Mouse (Mus musculus): ENCODE data around the gene 4921517D22Rik. TPM values are rescaled to one million over a fixed set of nuclear protein-coding genes. Genes with fewer than 3 reads are reported as not detected.

4921517D22Rik gene
- total RNA-seq, 4 experiments from 2014 or later = not detected

DNA sequence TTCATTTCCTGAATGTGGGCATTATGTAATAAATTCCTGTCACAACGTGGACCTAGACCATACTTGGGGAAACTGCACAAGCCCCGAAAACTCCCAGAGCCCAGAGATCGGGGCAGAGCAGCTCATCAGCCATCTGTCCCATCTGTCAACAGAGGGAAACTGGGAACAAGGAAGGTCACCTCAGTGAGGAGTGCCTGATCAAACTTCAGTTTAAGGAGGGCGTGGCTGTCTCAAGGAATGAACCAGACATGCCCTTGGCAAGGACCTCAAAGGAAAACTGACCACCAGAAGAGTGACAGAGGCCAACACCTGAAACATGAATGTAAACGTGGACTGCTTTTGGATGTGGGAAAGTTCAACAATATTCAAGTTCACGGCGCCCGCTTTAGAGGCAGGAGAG is 32.5 kb downstream of the 4921517D22Rik start:
- no peak for DNase-seq (ENCODE audit: low spot score)

DNA sequence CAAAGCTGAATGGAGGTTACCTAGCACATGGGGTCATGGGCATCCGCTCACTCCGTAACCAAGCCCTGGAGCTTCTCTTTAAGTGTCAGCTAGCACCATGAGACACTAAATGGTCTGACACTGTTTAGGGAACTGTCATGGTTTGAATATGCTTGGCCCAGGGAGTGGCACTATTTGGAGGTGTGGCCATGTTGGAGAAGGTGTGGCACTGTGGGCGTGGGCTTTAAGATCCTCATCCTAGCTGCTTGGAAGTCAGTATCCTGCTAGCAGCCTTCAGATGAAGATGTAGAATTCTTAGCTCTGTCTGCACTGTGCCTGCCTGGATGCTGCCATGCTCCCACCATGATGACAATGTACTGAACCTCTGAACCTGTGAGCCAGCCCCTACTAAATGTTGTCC is 33.5 kb downstream of the 4921517D22Rik start:
- DNase-seq (ENCODE audit: low spot score) = no peak

DNA sequence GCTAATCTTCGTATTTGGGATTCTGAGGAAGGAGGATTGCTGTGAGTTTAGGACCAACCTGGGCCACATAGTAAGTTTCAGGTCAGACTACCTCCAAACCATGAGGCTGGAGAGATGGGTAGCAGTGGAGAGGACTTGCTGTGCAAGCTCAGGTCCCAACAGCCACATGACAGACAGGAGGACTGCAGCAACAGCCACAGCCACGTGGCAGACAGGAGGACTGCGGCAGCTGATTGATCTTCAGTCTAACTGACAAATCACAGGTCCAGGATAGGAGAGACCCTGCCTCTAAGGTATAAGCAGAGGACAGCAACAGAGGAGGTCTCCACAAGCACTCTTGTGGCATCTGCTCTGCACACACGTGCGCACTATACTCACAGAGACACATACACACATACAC is 36.1 kb downstream of the 4921517D22Rik start:
- DNase-seq (ENCODE audit: low spot score) = no peak

DNA sequence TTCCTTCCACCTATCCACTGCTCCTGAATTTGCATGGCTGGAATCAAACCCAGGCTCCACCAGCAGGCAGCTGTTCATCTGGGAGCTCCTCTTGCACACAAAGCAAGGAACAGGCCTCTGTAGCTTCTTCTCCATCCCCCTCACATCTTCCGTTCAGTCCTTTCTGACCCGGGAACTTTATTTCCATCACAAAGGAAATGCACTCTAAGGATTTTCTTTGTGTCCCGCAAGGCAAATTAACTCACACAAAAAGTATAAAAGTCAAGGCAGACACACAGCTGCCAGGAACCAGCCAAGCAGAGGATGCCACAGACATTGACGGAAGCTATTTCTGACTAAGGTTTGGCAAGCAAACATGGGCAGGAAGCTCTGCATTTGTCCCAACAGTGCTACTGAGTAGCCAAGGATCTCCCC is 36.9 kb downstream of the 4921517D22Rik start:
- DNase-seq (ENCODE audit: low spot score) = peak; percentile 39

DNA sequence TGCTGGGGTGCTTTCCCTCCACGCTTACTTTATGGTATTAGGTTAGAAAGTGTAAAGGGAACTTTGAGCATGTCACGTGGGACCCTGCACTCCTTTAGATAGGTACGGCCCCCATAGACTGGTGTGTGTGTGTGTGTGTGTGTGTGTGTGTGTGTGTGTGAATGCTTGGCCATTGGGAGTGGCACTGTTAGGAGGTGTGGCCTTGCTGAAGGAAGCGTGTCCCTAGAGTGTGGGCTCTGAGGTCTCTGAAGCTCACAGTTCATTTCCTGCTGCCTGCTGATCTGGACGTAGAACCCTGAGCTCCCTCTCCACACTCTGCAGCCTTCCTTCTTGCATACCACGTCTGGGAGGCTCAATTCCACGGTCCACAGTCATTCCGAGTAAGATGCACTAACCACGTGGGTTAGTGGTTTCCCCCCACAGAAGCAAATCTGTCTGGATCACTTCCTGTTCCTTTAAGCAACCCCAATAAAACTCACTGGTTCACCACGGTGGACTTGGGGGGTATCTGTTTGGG is 37.5 kb downstream of the 4921517D22Rik start:
- DNase-seq (ENCODE audit: low spot score) = no peak

DNA sequence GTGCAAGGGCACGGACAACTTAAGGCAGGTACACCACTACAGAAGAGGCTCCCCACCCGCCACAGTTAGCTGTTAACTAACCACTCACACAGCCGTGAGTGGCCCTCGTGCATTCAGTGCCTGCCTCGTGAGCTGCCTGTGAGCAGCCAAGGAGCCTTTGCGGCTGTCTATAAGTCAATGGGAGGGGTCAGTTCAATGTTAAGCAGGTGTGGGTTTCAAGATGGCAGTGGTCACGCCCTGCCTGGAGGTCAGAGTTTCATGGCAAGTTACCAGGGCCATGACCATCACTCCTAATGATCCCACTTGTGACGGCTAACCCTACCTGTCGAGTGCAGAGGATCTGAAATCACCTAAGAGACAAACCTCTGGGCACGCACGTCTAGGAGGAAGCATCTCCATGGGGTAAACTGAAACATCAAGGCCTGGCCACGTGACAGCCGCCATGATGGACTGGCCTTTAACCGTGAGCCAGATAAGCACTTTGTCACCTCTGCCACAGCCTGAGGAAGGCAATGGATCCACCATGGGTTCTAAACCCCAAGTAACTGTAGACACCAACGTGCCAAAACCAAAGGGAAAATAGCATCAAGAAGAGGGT is 38.1 kb downstream of the 4921517D22Rik start:
- no peak for DNase-seq (ENCODE audit: low spot score)

DNA sequence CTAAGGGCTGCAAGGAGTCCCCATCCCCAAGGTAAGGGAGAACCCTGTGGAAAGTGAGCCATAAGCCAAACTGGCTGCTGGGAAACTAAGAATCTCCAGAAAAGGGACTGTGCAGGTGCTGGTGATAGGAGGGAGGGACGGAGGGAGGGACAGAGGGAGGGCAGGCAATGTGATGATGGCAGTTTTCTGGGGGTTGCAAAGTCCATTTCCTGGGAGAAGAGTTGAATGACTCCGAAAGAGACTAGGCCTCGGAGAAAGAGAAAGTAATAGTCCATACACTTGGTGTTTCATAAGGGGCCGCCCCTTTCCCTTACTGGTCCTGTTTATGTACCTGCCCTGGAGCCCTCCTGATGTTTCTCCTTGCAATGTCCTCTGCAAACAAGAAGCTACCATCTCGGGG is 39.4 kb downstream of the 4921517D22Rik start:
- no peak for DNase-seq (ENCODE audit: low spot score)

DNA sequence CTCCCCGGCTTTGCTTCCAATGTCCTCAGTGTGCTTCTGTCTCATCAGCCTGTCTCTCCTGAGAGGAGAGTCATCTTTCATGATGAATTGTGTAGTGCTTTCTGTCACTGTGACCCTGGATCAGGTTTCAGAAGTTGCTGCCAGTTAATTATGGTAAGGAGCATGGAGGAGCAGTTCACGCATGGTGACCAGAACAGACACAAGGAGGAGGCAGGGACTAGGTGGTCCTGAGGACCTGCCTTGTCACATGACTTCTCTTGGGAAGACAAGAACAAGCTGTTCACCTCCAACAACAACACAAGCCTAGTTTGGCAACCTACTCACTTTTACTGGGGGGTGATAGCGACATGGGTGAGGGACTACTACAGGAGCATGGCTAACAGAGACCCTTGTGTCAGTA is 40.8 kb downstream of the 4921517D22Rik start:
- no peak for DNase-seq (ENCODE audit: low spot score)

DNA sequence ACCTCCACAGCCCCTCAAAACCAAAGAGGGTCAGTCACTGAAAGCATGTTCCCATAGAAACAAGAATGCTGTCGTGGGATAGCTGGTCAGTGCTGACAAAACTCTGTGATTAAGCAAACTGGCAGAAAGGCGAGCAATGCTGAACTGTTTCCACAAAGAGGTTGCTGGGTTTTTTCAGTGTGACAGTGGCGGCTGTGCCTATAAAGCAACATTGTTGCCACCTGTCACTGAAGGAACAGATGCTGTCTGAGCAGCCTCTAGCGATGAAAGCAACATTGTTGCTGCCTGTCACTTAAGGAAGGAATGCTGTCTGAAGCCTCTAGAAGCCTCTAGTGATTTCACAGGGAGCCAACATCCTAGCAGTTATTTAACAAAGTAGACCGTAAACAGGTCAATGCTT is 41.3 kb downstream of the 4921517D22Rik start:
- no peak for DNase-seq (ENCODE audit: low spot score)

DNA sequence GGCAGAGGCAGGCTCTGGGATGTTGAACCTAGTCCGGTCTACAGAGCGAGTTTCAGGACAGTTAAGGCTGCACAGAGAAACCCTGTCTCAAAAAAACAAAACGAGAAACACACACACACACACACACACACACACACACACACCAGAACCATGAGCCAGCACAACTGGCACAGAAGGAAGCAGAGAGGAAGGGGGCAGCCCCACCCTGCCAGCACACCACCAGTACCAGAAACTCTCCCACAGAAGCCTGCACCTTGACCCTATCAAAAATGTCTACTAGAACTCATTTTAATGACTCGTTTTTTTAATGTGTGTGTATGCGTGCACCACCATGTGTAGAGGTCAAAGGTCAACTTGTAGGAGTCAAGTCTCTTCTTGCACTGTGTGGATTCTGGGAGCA is 44.1 kb downstream of the 4921517D22Rik start:
- no peak for DNase-seq (ENCODE audit: low spot score)

DNA sequence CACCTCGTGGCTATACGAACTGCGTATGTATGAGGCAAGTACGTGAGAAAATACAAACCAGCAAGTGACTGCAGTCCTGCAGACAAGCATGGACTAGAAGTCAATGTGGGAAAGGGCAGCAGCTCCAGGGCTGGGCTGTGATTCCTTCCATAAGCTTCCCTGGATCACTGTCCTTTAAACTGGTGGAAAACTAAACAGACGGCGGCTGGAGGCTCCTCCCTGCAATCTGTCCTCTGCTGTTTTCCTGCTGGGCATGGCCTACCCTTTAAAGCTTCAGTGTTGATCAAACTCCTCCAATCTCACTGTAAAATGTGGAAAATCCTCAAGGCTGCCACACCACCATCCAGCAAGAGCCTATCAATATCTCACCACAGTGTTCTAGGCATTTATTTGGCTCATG is 45.3 kb downstream of the 4921517D22Rik start:
- no peak for DNase-seq (ENCODE audit: low spot score)

DNA sequence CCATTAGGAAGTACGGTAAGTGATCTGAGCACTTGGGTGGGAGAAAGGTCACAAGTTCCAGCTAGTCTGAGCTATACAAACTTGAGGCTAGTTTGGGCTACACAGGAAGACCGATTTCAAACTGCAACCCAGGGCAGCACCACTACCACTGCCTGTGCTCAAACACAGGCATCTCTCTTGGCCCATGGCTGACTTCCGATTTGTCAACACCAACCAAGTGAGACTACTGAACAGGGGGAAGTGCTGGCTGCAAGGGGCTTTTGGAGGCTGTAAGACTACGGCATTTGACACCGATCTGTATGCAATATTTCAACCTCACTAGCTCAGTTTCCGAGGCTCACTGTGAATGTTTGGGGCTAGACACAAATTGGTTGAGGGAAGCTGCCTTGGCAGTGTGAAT is 46.4 kb downstream of the 4921517D22Rik start:
- no peak for DNase-seq (ENCODE audit: low spot score)

DNA sequence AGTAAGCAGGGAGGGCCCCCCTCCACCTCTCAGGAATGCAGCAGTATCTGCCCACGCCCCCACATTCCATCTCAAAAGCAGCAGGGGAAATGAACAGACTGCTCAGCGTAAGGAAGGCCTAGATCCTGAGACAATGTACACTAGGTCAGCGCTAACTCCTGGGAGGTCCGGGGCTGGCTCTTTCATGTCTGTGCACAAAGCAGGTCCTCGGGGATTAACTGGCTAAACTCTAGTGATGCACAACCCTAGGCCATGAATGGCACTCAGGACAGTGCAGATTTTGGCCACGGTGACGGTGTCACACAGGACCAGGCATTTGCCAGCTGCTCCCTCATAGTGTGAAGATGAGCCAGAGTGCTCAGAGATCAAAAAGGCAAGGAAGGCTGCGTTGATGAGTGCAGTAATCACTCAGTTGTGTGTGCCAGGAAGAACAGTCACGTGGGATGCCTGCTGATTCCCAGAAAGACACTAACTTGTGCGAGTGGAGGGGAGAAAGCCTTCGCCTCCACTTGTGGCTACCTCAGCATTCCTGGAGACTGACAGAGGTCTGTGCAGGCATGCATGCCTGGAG is 47.1 kb downstream of the 4921517D22Rik start:
- no peak for DNase-seq (ENCODE audit: low spot score)

DNA sequence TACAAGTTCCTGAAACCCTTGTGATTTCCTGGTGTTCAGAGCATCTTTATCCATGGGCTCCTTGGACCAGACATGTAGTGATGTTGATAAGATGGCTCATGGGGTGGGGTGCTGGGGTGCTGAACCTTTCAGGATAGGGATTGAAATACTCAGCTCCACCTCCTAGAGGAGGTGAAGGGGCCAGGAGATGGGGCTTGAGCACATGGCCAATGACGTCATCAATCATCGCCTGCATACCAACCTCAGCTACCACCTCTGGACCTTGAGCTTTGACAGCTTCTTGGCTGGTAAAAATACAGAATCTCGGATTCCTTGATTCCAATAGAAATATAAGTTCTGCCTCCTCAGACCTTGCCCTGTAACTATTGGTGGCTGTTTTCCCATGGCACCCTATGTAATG is 48.4 kb downstream of the 4921517D22Rik start:
- DNase-seq (ENCODE audit: low spot score) = no peak

DNA sequence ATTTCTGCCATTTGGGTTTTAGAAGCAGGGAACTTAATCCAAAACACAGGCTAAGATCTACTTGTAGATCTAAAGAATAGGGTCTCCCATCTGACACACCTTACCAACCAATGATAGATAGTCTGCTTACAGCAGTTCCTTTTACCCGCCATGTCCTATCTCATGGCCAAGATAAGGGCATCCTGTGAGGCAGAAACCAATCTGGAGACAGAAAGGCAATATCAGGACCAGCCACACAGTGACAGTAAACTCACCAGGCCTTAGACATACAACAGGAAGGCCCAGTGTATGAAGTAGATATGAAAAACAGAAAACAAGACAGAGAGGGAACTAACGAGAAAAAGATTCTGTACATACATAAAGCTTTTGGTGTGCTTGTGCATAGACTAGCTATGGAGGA is 51.1 kb downstream of the 4921517D22Rik start:
- no peak for DNase-seq (ENCODE audit: low spot score)

DNA sequence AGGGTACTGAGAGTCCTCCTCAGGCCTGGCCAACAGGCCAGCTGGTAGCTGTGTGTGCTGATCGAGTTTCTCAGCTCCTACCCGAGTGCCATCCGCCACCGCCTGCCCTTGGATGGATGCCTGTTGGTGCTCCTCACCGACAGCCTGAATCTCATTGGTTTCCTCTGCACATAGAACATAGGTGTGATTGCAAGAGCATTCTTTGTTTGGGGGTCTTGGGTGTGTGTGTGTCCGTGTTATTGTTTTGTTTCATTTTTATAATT is 53.8 kb downstream of the 4921517D22Rik start:
- no peak for DNase-seq (ENCODE audit: low spot score)

DNA sequence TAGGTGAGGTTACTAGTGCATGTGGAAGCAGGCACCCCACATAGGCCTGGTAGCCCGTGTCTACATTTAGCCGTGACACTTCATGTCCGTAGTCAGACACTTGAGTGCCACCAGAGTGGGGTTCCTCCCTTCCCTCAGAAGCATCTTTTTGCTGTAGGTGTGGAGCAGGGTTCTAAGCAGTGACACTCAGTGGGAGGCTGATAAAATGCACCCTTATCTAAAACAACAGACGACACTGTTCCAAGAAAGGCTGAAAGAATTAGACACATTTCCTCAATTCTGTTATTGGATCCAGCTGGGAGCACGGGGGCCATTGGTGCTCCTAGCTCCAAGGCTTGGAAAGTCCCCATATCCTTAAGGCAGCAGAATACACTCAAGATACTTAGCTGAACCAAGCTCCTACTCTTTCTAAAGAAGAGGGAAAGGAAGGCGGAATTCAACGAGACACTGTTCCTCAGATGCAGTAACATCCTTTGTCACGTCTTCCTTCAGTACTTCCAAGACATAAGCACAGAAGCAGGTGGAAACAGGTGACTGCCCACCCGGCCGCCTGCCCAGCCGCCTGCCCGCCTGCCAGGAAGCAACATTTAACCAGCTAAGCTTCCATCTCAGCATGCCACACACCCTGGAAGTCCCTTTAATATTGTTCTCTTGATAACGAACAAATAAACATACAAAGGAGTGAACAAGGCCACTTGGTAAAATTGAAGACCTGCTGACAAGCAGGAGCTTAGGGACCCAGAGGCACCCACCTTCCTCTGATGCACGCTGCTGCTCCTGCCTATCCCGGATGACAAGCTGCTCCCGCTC is 54.3 kb downstream of the 4921517D22Rik start:
- no peak for DNase-seq (ENCODE audit: low spot score)

DNA sequence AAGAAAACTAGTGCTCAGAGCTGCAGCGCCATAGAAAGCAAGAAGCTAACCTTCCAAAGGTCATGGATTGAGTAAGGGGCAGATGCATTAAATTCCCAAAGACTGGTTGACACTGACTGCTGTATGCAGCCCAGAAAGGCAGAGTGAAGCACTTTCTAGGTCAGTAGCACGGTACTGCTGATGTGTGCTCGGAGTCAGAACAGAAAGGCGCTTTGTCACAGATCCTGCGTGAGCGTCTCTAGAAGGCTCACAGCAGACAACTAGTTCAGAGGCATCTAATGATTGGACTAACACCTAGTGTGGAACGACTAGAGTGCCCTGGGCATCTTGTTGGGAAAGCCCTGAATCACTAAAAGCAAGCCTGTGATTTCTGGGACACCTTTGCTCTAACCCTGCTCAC is 56.1 kb downstream of the 4921517D22Rik start:
- DNase-seq (ENCODE audit: low spot score) = no peak

Other genes starting within 250 kb of the 4921517D22Rik start
- 100 to 1,000 TPM; 109 to 172 (median 146) TPM for gene Agtpbp1, start 108.9 kb downstream of the 4921517D22Rik start, total RNA-seq (2022)
- gene Naa35, start 108.8 kb downstream of the 4921517D22Rik start, total RNA-seq (2022) = 10 to 100 TPM; 77.4 to 98.8 (median 91.4) TPM
- 10 to 100 TPM; 12.3 to 17.9 (median 14.4) TPM for gene Golm1, start 18.3 kb downstream of the 4921517D22Rik start, total RNA-seq (2022)
- gene Spata31d1a, start 16.2 kb upstream of the 4921517D22Rik start, total RNA-seq (2022) = not detected
- not detected for gene Spata31d1b, start 18.2 kb upstream of the 4921517D22Rik start, total RNA-seq (2022)
- gene Spata31d1d, start 37.6 kb upstream of the 4921517D22Rik start, total RNA-seq (2022) = not detected
- not detected for gene 1700014D04Rik, start 52.6 kb upstream of the 4921517D22Rik start, total RNA-seq (2022)
- 100 to 1,000 TPM; 215 to 235 (median 226) TPM for gene Isca1, start 75.7 kb upstream of the 4921517D22Rik start, total RNA-seq (2022)
- gene Gm49354, start 88.1 kb upstream of the 4921517D22Rik start, total RNA-seq (2022) = not detected
- 10 to 100 TPM; 35.5 to 42.0 (median 39.5) TPM for gene Tut7, start 129.0 kb upstream of the 4921517D22Rik start, total RNA-seq (2022)